Mouse (Mus musculus): ENCODE results near the gene Nuak1.

Nuak1 gene

GRCm38 (mm10) chr10:84376346-84376745 lies 64.1 kb downstream of the Nuak1 start:
- no peak for DNase-seq

GRCm38 (mm10) chr10:84374996-84375395 lies 65.4 kb downstream of the Nuak1 start:
- no peak for DNase-seq

- no peak for DNase-seq
These were observed 66.9 kb downstream of the Nuak1 start for GRCm38 (mm10) chr10:84373476-84373875.

- no peak for DNase-seq
These were observed 68.0 kb downstream of the Nuak1 start for GRCm38 (mm10) chr10:84372161-84373095.

- no peak for DNase-seq
These were observed 68.7 kb downstream of the Nuak1 start for GRCm38 (mm10) chr10:84371681-84372160.

GRCm38 (mm10) chr10:84371230-84371629 lies 69.2 kb downstream of the Nuak1 start:
- DNase-seq: no peak

GRCm38 (mm10) chr10:84369646-84370314 lies 70.6 kb downstream of the Nuak1 start:
- no peak for DNase-seq

- no peak for DNase-seq
These were observed 72.2 kb downstream of the Nuak1 start for GRCm38 (mm10) chr10:84368185-84368584.

- DNase-seq: peak; percentile 48
These were observed 75.1 kb downstream of the Nuak1 start for GRCm38 (mm10) chr10:84365166-84365865.

- DNase-seq: no peak
These were observed 76.6 kb downstream of the Nuak1 start for GRCm38 (mm10) chr10:84363833-84364232.

- DNase-seq: no peak
These were observed 79.4 kb downstream of the Nuak1 start for GRCm38 (mm10) chr10:84360953-84361352.

- DNase-seq: no peak
These were observed 80.0 kb downstream of the Nuak1 start for GRCm38 (mm10) chr10:84360391-84360790.

GRCm38 (mm10) chr10:84358738-84359120 lies 81.7 kb downstream of the Nuak1 start:
- no peak for DNase-seq

- no peak for DNase-seq
These were observed 82.2 kb downstream of the Nuak1 start for GRCm38 (mm10) chr10:84357997-84358737.

GRCm38 (mm10) chr10:84357593-84357992 lies 82.8 kb downstream of the Nuak1 start:
- DNase-seq: no peak

- DNase-seq: no peak
These were observed 86.1 kb downstream of the Nuak1 start for GRCm38 (mm10) chr10:84354323-84354722.

- DNase-seq: no peak
These were observed 94.7 kb downstream of the Nuak1 start for GRCm38 (mm10) chr10:84345730-84346129.

GRCm38 (mm10) chr10:84343536-84343935 lies 96.9 kb downstream of the Nuak1 start:
- no peak for DNase-seq

- no peak for DNase-seq
These were observed 100.9 kb downstream of the Nuak1 start for GRCm38 (mm10) chr10:84339456-84339855.

- no peak for DNase-seq
These were observed 101.6 kb downstream of the Nuak1 start for GRCm38 (mm10) chr10:84338752-84339151.

- DNase-seq: peak; percentile 29
These were observed 105.0 kb downstream of the Nuak1 start for GRCm38 (mm10) chr10:84335441-84335840.

GRCm38 (mm10) chr10:84329822-84330221 lies 110.6 kb downstream of the Nuak1 start:
- no peak for DNase-seq

- no peak for DNase-seq
These were observed 111.1 kb downstream of the Nuak1 start for GRCm38 (mm10) chr10:84329336-84329735.
